In the genomic region with DNA sequence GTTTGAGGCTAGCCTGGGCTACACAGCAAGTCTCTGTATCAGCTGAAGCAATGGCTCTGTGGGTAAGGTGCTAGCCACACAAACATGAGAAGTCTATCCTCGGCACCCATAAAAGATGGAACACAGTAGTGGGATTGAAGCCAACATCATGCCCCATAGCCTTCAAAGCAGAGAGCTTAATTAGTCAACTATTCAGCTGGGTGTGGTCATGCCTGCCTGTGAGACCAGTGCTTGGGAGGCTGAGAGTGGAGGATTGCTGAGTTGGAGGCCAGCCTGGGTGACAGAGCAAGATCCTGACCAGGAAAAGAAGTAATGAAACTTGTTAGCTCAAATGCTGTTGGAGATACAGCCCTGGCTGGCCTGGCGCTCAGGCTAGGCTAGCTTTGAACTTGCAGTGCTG, we compare ENCODE assay signal across 10 mouse cellular contexts. TPM values are rescaled to one million over a fixed set of nuclear protein-coding genes. Genes with fewer than 3 reads are reported as not detected.
DNase-seq lines count a peak whose midpoint lies in the region; ATAC-seq and TF ChIP-seq lines count a peak whose summit lies in the region.
"Had no signal": no experiment of that assay in that cellular context is flagged by ENCODE, and none has a peak within 500 bp of the region (broad histone marks: within the 10 kb centered on the region; RNA-seq: fewer than 3 reads in every experiment).

No protein-coding gene starts in this region.

- no peak overlapping the region for H3K27ac ChIP-seq in heart, embryonic 11.5 days (ENCODE audit: low read depth, low read length)
- peak overlapping the region; percentile 84 for H3K27ac ChIP-seq in liver, embryonic 14.5 days
- H3K27ac ChIP-seq in gastrocnemius, adult 2 months: no peak overlapping the region

- no peak for ATAC-seq in heart, embryonic 11.5 days (replicated peaks; ENCODE audit: insufficient number of reproducible peaks, low FRiP score, low TSS enrichment)
- peak; percentile 46; the same call in 1 of the 2 replicates for ATAC-seq in G1E (ENCODE audit: extremely low read depth, insufficient number of reproducible peaks, low FRiP score, poor library complexity, severe bottlenecking)
- ATAC-seq in liver, embryonic 14.5 days (ENCODE audit: insufficient read depth): 0 out of 2 replicates have a peak, but pooled peaks have one; percentile 10

- H3K4me2 ChIP-seq in heart, embryonic 11.5 days: peak overlapping the region; percentile 71; the same call in 1 of the 2 replicates
- peak overlapping the region; percentile 96 for H3K4me2 ChIP-seq in liver, embryonic 14.5 days (ENCODE audit: low read depth)

- no peak for TF ChIP-seq EP300 in liver, embryonic 14.5 days (IDR thresholded peaks at IDR 0.05; ENCODE audit: low read depth)

- H3K27me3 ChIP-seq in heart, embryonic 11.5 days (ENCODE audit: control insufficient read depth, insufficient read depth, low read length): no peaks in the 10 kb centered on the region
- H3K27me3 ChIP-seq in G1E (ENCODE audit: insufficient read depth, low read length): no peaks in the 10 kb centered on the region
- no peaks in the 10 kb centered on the region for H3K27me3 ChIP-seq in liver, embryonic 14.5 days (ENCODE audit: control insufficient read depth, insufficient read depth, low read length)

- no peak for TF ChIP-seq CTCF in G1E (IDR thresholded peaks at IDR 0.05; ENCODE audit: low read depth, low read length)
- TF ChIP-seq CTCF in liver, embryonic 14.5 days (IDR thresholded peaks at IDR 0.05; ENCODE audit: low read depth): no peak
- TF ChIP-seq CTCF in gastrocnemius, adult 2 months (IDR thresholded peaks at IDR 0.05): no peak

- no peak overlapping the region for H3K9ac ChIP-seq in heart, embryonic 11.5 days (ENCODE audit: low read depth, low read length)
- no peak overlapping the region for H3K9ac ChIP-seq in liver, embryonic 14.5 days (replicated peaks)

- DNase-seq in heart, postnatal 10 days: no peak
- no peak for DNase-seq in G1E (ENCODE audit: low spot score)
- DNase-seq in kidney, adult 9 months: peak; percentile 76
- DNase-seq in liver, embryonic 14.5 days (ENCODE audit: low read depth in 3 of 3, low spot score in 3 of 3): no peak
- no peak for DNase-seq in embryo, embryonic 10 days (ENCODE audit: low spot score)
- DNase-seq in left cerebral cortex, adult 18-20 months (ENCODE audit: low spot score in 2 of 2): no peak
- no peak for DNase-seq in gastrocnemius, adult 2 months
- DNase-seq: adrenal gland, adult 2 months; left cerebral cortex, postnatal 4 days had no signal

- no peaks in the 10 kb centered on the region for H3K36me3 ChIP-seq in heart, embryonic 11.5 days (ENCODE audit: control insufficient read depth, insufficient read depth, low read length)
- H3K36me3 ChIP-seq in G1E (replicated peaks): peaks cover 28% of the 10 kb centered on the region
- H3K36me3 ChIP-seq in liver, embryonic 14.5 days (replicated peaks; ENCODE audit: control insufficient read depth, insufficient read depth, low read depth): peaks cover 8% of the 10 kb centered on the region

- WGBS in heart, embryonic 11.5 days (ENCODE audit: insufficient replicate concordance): 95% methylated on average over 2 of the region's 2 CpGs
- 74% methylated on average over 2 of the region's 2 CpGs for WGBS in liver, embryonic 14.5 days (ENCODE audit: insufficient replicate concordance)

- intact Hi-C loops in heart, postnatal 10 days (cut with DNase I): no loop called here
- intact Hi-C loops in gastrocnemius, adult 2 months (cut with DNase I): loop anchor here (5.0 kb wide), 2 partner anchors 36 to 114 kb away; no protein-coding TSS in a partner anchor

- peaks cover 10% of the 10 kb centered on the region for H3K4me1 ChIP-seq in heart, embryonic 11.5 days (ENCODE audit: control insufficient read depth, insufficient read depth, low read length)
- H3K4me1 ChIP-seq in G1E (ENCODE audit: insufficient read depth, low read depth, low read length): peaks cover 67% of the 10 kb centered on the region
- peaks cover 50 to 52% of the 10 kb centered on the region in 2 experiments for H3K4me1 ChIP-seq in liver, embryonic 14.5 days (replicated peaks; ENCODE audit: control insufficient read depth in 2 of 2, insufficient read depth in 2 of 2, low read length in 1 of 2)

- no peak overlapping the region for H3K4me3 ChIP-seq in heart, embryonic 11.5 days (ENCODE audit: low read depth, low read length)
- peak overlapping the region; percentile 79; the same call in 1 of the 2 replicates for H3K4me3 ChIP-seq in G1E (ENCODE audit: low read depth, low read length)
- peak overlapping the region; percentile 84 to 90 for H3K4me3 ChIP-seq in liver, embryonic 14.5 days (ENCODE audit: insufficient read depth in 1 of 2, low read depth in 2 of 2, low read length in 2 of 2)
- H3K4me3 ChIP-seq in gastrocnemius, adult 2 months: no peak overlapping the region

- H3K9me3 ChIP-seq in heart, embryonic 11.5 days (replicated peaks; ENCODE audit: control insufficient read depth, low read length): no peaks in the 10 kb centered on the region
- H3K9me3 ChIP-seq in G1E (replicated peaks): no peaks in the 10 kb centered on the region
- no peaks in the 10 kb centered on the region for H3K9me3 ChIP-seq in liver, embryonic 14.5 days (ENCODE audit: control insufficient read depth, low read length)

RNA-seq across cellular contexts. Expression of a gene that starts 1.7 kb away (rescaled TPM):
- polyA plus RNA-seq in heart, embryonic 11.5 days (2014; fragmentation: Nextera tagmentation; extraction: Ambion mirVana): 21.4 and 23.6 TPM in 2 replicates
- total RNA-seq in heart, postnatal 10 days (2021): 10 to 100 TPM; 14.1 to 17.7 TPM
- 7.3 and 10.6 TPM in 2 replicates for total RNA-seq in G1E (2014; fragmentation: Nextera tagmentation)
- total RNA-seq in G1E (2017): 22.0 and 25.7 TPM in 2 replicates
- polyA plus RNA-seq in G1E (2012): 14.6 and 16.5 TPM in 2 replicates
- polyA plus RNA-seq in liver, embryonic 14.5 days (2012; rRNA removed): 34.2 and 37.9 TPM in 2 replicates
- polyA plus RNA-seq in liver, embryonic 14.5 days (2014; fragmentation: Nextera tagmentation; extraction: Ambion mirVana): 64.6 and 69.5 TPM in 2 replicates
- 10 to 100 TPM; 13.1 to 14.0 TPM for total RNA-seq in left cerebral cortex, adult 18-20 months (2021)
- total RNA-seq in gastrocnemius, adult 2 months (2021): 1 to 10 TPM; 5.7 to 6.4 TPM

RNA-seq across cellular contexts. Expression of a gene that starts 20.1 kb away (rescaled TPM):
- 13.0 and 13.6 TPM in 2 replicates for polyA plus RNA-seq in heart, embryonic 11.5 days (2014; fragmentation: Nextera tagmentation; extraction: Ambion mirVana)
- 10 to 100 TPM; 47.8 to 56.4 TPM for total RNA-seq in heart, postnatal 10 days (2021)
- total RNA-seq in G1E (2014; fragmentation: Nextera tagmentation): 2.3 and 2.4 TPM in 2 replicates
- total RNA-seq in G1E (2017): 1.4 and 1.7 TPM in 2 replicates
- polyA plus RNA-seq in G1E (2012): 8.3 and 11.1 TPM in 2 replicates
- 1.7 and 3.0 TPM in 2 replicates for polyA plus RNA-seq in liver, embryonic 14.5 days (2012; rRNA removed)
- 1.5 and 1.6 TPM in 2 replicates for polyA plus RNA-seq in liver, embryonic 14.5 days (2014; fragmentation: Nextera tagmentation; extraction: Ambion mirVana)
- 1 to 10 TPM; 5.0 to 6.7 TPM for total RNA-seq in left cerebral cortex, adult 18-20 months (2021)
- total RNA-seq in gastrocnemius, adult 2 months (2021): 1 to 10 TPM; 5.1 to 9.8 TPM

Comparison
In these comparisons a context has a peak if more than half of its experiments do, and no peak if none do; other contexts are left out.
1. H3K4me3 ChIP-seq: peak in G1E (single experiment) and liver, embryonic 14.5 days (2 of 2); none in heart, embryonic 11.5 days (single experiment) and gastrocnemius, adult 2 months (single experiment).
2. RNA of a gene that starts 20.1 kb away (total RNA-seq): 47.8 to 56.4 TPM in heart, postnatal 10 days; 5.1 to 9.8 TPM in gastrocnemius, adult 2 months, 5.0 to 6.7 TPM in left cerebral cortex, adult 18-20 months and 1.4 to 2.4 TPM in G1E; every median in the first group is over 4 times any median in the second.